Mouse (Mus musculus) ES-Bruce4 (cell line): Measurements from ENCODE around the gene Mfap1a.

Experiments
- CTCF ChIP-seq: IDR thresholded peaks from one replicate; pipeline ENCODE4 v1.8.1; 2011; ENCODE audit warnings: low read depth, low read length
- EP300 ChIP-seq: IDR thresholded peaks from 2 replicates; pipeline ENCODE4 v1.6.1; 2011; ENCODE audit warnings: low read depth, low read length; ENCODE audit not compliant: insufficient read depth
- POLR2A ChIP-seq: IDR thresholded peaks from one replicate; pipeline ENCODE4 v1.8.1; 2011; ENCODE audit warnings: low read length; ENCODE audit not compliant: insufficient read depth

DNA sequence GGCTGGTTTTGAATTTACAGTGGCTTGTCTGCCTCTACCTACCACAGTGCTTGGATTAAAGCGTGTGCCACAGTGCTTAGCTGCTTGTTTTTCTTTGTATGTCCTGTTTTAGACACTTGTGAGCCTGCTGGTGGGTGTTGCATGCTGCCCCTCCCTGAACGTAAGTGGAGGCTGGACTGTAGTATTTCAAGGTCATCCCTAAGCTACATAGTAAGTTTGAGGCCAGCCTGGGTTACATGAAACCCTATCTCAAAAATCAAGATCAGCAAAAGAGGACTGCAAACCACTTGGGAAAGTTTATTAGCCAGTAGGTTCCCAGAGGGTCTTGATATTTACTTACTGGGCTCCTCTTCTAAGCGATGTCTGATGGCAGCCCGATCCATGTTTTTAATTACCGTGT, 11.6 kb upstream of the Mfap1a start:
- TF ChIP-seq POLR2A (no peak), CTCF (no peak), EP300 (no peak)
